Mouse (Mus musculus) embryonic facial prominence, embryonic 14.5 days (tissue): ENCODE data around the gene Ano8. TPM values are rescaled to one million over a fixed set of nuclear protein-coding genes. Genes with fewer than 3 reads are reported as not detected.
A peak's percentile ranks its signal among the peaks of the same experiment; 100 is the strongest.
"Not testable (repeated sequence)": the region's sequence is repeated elsewhere in the genome, so short reads cannot be mapped to it uniquely, and the experiment has no call there.

Experiments
- ATAC-seq: fragments of 200-750 bp; cut with Nextera tagmentation; 2 replicates; pipeline ENCODE4 v1.8.0; 2017; ENCODE audit warnings: low read depth, moderate number of reproducible peaks, moderate TSS enrichment
- DNase-seq: peaks from one replicate; pipeline ENCODE4 v3.0.0-alpha.2; 2015; ENCODE audit warnings: low spot score
- H3K27ac ChIP-seq: fragments of 300-500 bp; sonication (generic); replicated peaks from 2 replicates; pipeline ENCODE4 v1.5.1; 2014; ENCODE audit warnings: low read depth, mild to moderate bottlenecking, low read length, moderate library complexity
- H3K27me3 ChIP-seq: fragments of 300-500 bp; sonication (generic); replicated peaks from 2 replicates; pipeline ENCODE4 v1.6.1; 2014; ENCODE audit warnings: low read length; ENCODE audit not compliant: control insufficient read depth, insufficient read depth
- H3K36me3 ChIP-seq: fragments of 300-500 bp; sonication (generic); 2 replicates; pipeline ENCODE4 v1.6.1; 2014; ENCODE audit warnings: low read length, mixed read lengths; ENCODE audit not compliant: control insufficient read depth, insufficient read depth
- H3K4me1 ChIP-seq: fragments of 300-500 bp; sonication (generic); 2 replicates; pipeline ENCODE4 v1.6.1; 2014; ENCODE audit warnings: antibody characterized with exemption, low read length; ENCODE audit not compliant: control insufficient read depth, insufficient read depth
- H3K4me2 ChIP-seq: fragments of 300-500 bp; sonication (generic); 2 replicates; pipeline ENCODE4 v1.6.1; 2014; ENCODE audit warnings: low read depth, mild to moderate bottlenecking, low read length, moderate library complexity, mixed read lengths
- H3K4me3 ChIP-seq: fragments of 300-500 bp; sonication (generic); 2 replicates; pipeline ENCODE4 v1.5.1; 2014; ENCODE audit warnings: low read depth, mild to moderate bottlenecking, low read length
- H3K9ac ChIP-seq: fragments of 300-500 bp; sonication (generic); 2 replicates; pipeline ENCODE4 v1.6.1; 2014; ENCODE audit warnings: low read depth, mild to moderate bottlenecking, low read length, moderate library complexity, mixed read lengths
- H3K9me3 ChIP-seq: fragments of 300-500 bp; sonication (generic); 2 replicates; pipeline ENCODE4 v1.6.1; 2016; ENCODE audit warnings: low read length; ENCODE audit not compliant: control insufficient read depth
- WGBS: fragments of 180-500 bp; shearing (Covaris S2); extraction: QIAGEN DNeasy Blood & Tissue Kit; methylation state at CpG from one replicate; pipeline ENCODE4 v1.1.7; 2014; 5-methylcytosine and 5-hydroxymethylcytosine counted together
- polyA plus RNA-seq: library from polyadenylated mRNA; unstranded; fragments of >200 nt; fragmentation: Nextera tagmentation; extraction: Ambion mirVana; gene quantifications from 2 replicates; pipeline ENCODE4 v1.2.1, GENCODE M21; 2014

The Ano8 gene
- polyA plus RNA-seq, 1 experiment from 2014 or later, result 2.0 TPM

DNA sequence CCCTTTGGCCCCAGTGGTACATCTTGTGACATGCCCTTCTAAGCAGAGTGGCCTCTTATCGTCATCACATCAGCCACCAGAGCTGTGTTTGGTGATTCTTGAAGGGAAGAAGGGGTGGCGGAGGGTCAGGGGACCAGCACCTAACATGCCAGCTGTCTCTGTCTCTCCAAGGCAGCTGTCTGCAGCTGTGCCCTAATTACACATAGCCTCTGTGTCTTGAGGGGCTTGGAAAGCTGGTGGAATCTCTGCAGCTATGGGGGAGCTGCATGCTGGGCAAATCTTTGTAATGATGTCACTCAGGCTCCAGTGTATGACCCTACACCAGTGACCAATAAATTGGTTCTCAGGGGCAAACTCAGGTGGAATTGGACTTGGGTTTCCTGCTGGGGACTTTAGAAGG lies 33.1 kb downstream of the Ano8 start:
- Histone ChIP-seq H3K4me3 (no peak overlapping the region), H3K4me1 (no peaks in the 10 kb centered on the region), H3K4me2 (no peak overlapping the region), H3K36me3 (peaks cover 8% of the 10 kb centered on the region; the same call in 1 of the 2 replicates), H3K27me3 (no peaks in the 10 kb centered on the region), H3K9ac (no peak overlapping the region), H3K9me3 (no peaks in the 10 kb centered on the region), H3K27ac (no peak overlapping the region)
- ATAC-seq, result peak; percentile 55; the same call in 1 of the 2 replicates
- peak; percentile 51 for DNase-seq
- 69% methylated on average over 2 of the region's 2 CpGs for WGBS

DNA sequence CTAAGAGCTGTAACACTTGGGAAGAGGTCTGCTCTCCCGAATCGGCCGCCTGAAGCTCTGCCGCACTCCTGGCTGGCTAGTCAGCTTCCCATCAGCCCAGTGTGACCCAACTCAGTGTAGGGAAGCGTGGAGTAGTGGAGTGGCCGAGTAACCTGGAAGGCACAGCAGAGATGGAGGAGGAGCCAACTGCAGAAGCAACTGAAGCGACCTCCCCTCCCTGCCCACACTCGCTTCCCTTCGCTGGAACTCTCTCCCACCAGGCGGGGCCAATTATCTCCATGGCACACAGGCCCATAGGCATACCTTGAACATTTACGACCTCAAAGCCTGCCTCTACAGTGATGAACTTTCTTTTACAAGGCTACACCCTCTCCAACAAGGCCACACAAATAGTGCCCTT lies 34.0 kb downstream of the Ano8 start:
- Histone ChIP-seq H3K4me2 (no peak overlapping the region), H3K4me3 (no peak overlapping the region), H3K4me1 (no peaks in the 10 kb centered on the region), H3K27me3 (no peaks in the 10 kb centered on the region), H3K9ac (no peak overlapping the region), H3K27ac (no peak overlapping the region), H3K36me3 (0 out of 2 replicates have a peak, but pooled peaks cover 2% of the 10 kb centered on the region), H3K9me3 (no peaks in the 10 kb centered on the region)
- no peak for DNase-seq
- WGBS, result 47% methylated on average over 10 of the region's 11 CpGs
- ATAC-seq, result no peak

DNA sequence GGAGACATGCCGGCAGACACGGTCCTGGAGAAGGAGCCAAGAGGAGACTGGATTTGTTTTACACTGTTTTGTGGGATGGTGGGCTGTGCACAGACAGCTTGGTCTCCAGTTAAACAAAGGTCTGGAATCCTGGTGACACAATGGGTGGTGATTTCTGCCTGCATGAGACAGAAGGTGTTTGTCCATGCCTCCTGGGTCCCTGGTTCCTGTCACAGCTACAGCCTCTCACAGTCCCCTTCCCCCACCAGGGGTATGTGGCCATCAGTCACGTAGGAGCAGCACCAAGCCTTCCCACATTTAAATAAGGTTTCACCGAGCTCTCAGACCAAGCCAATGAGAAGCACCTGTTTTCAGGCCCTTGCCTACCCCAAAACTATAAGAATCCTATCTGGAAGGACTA lies 34.4 kb downstream of the Ano8 start:
- ATAC-seq (no peak), DNase-seq (no peak)
- Histone ChIP-seq H3K4me1 (no peaks in the 10 kb centered on the region), H3K9ac (no peak overlapping the region), H3K4me2 (no peak overlapping the region), H3K9me3 (no peaks in the 10 kb centered on the region), H3K27me3 (no peaks in the 10 kb centered on the region), H3K4me3 (no peak overlapping the region), H3K27ac (no peak overlapping the region), H3K36me3 (no peaks in the 10 kb centered on the region)
- 63% methylated on average over 4 of the region's 4 CpGs for WGBS

DNA sequence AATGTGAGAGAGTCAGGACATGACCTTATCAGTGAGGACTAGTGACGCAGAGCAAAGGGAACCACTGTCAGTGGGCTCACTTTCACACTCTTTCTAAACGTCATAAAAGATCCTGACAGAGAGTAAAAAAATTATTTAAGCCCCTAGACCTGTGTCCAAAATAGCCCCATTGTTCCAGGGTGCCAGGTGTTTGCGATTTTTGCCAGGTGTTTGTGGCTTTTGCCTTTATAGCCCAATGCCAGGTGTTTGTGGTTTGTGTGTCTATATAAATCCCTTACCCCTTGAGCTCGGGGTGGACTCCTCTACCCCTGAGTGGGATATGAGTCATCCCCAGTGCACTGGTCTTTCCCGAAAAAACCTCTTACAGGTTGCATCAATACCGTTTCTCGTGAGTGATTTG lies 40.7 kb downstream of the Ano8 start:
- ATAC-seq (no peak), DNase-seq (no peak)
- Histone ChIP-seq H3K9ac (no peak overlapping the region), H3K4me2 (no peak overlapping the region), H3K27me3 (peaks cover 6% of the 10 kb centered on the region; the same call in 1 of the 2 replicates), H3K4me3 (no peak overlapping the region), H3K27ac (no peak overlapping the region), H3K36me3 (no peaks in the 10 kb centered on the region), H3K4me1 (no peaks in the 10 kb centered on the region), H3K9me3 (no peaks in the 10 kb centered on the region)
- 72% methylated on average over 7 of the region's 7 CpGs for WGBS

DNA sequence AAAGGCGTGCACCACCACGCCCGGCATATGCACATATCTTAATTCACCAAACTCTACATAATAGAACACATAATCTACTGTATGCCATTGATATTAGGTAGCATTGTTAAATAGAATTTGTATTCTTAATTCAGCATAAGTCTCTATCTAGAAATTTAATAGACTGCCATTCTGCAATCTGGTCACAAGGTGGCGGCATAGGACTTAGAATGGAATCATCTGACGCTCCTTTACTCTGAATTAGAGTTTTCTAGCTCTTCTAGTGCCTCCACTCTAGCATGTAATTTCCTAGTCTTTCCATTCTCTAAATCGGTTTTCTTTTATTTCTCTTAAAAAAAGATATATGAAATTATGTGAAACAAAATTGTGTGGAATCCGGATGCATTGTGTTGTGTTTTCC lies 44.4 kb downstream of the Ano8 start:
- no peak overlapping the region for H3K9ac ChIP-seq
- peak; percentile 77 for DNase-seq
- H3K4me3 ChIP-seq, result no peak overlapping the region
- no peak for ATAC-seq
- no peaks in the 10 kb centered on the region for H3K36me3 ChIP-seq
- peaks cover 6% of the 10 kb centered on the region; the same call in 1 of the 2 replicates for H3K27me3 ChIP-seq
- WGBS, result under 1% methylated on average over 7 of the region's 7 CpGs
- no peak overlapping the region for H3K4me2 ChIP-seq
- H3K27ac ChIP-seq, result no peak overlapping the region
- no peaks in the 10 kb centered on the region for H3K4me1 ChIP-seq
- H3K9me3 ChIP-seq, result no peaks in the 10 kb centered on the region

DNA sequence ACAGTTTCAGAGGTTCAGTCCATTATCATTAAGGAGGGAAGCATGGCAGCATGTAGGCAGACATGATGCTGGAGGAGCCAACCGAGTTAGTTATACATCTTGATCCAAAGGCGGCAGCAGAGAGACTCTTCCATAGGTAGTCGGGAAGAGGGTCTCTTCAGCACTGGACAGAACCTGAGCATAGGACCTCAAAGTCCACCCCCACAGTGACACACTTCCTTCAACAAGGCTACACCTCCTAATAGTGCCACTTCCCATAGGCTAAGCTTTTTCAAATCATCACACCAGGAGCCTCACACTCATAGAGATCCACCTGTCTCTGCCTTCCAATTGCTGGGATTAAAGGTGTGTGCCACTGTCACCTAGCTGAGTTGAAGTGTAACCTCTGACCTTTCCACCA lies 48.7 kb downstream of the Ano8 start:
- H3K9ac ChIP-seq, result no peak overlapping the region
- H3K27me3 ChIP-seq, result peaks cover 3% of the 10 kb centered on the region; the same call in 1 of the 2 replicates
- H3K4me2 ChIP-seq, result no peak overlapping the region
- no peak overlapping the region for H3K27ac ChIP-seq
- ATAC-seq (no peak), DNase-seq (no peak)
- no peaks in the 10 kb centered on the region for H3K9me3 ChIP-seq
- no peaks in the 10 kb centered on the region for H3K36me3 ChIP-seq
- 38% methylated on average over 3 of the region's 3 CpGs for WGBS
- no peak overlapping the region for H3K4me3 ChIP-seq
- no peaks in the 10 kb centered on the region for H3K4me1 ChIP-seq

DNA sequence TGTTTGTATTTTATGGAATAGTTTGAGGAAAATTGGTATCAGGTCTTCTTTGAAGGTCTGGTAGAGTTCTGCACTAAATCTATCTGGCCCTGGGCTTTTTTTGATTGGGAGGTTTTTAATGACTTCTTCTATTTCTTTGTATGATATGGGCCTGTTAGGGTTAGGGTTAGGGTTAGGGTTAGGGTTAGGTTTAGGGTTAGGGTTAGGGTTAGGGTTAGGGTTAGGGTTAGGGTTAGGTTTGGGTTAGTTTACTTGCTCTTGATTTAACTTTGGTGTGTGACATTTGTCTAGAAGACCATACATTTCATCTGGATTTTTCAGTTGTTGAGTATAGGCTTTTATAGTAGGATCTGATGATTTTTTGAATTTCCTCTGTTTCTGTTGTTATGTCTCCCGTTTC lies 52.8 kb downstream of the Ano8 start:
- not testable (repeated sequence) for DNase-seq, ATAC-seq, H3K4me1 ChIP-seq

More for the DNA sequence above, 52.8 kb downstream of the Ano8 start:
- 87% methylated on average over 1 of the region's 1 CpGs for WGBS
- not testable (repeated sequence) for H3K9ac ChIP-seq, H3K27me3 ChIP-seq, H3K27ac ChIP-seq, H3K36me3 ChIP-seq, H3K9me3 ChIP-seq, H3K4me2 ChIP-seq, H3K4me3 ChIP-seq

Other genes starting within 250 kb of the Ano8 start
- 24.1 and 26.0 TPM in 2 replicates for gene Myo9b, start 213.2 kb downstream of the Ano8 start, polyA plus RNA-seq
- gene Haus8, start 213.0 kb downstream of the Ano8 start, polyA plus RNA-seq, result 46.2 and 48.7 TPM in 2 replicates
- 106 and 115 TPM in 2 replicates for gene Use1, start 119.1 kb downstream of the Ano8 start, polyA plus RNA-seq
- 3.8 and 4.0 TPM in 2 replicates for gene Ocel1, start 114.7 kb downstream of the Ano8 start, polyA plus RNA-seq
- gene Nr2f6, start 104.0 kb downstream of the Ano8 start, polyA plus RNA-seq, result 57.2 and 61.9 TPM in 2 replicates
- gene Ushbp1, start 90.2 kb downstream of the Ano8 start, polyA plus RNA-seq, result 9.4 and 11.3 TPM in 2 replicates
- 79.6 and 85.2 TPM in 2 replicates for gene Babam1, start 89.1 kb downstream of the Ano8 start, polyA plus RNA-seq
- gene Ankle1, start 80.0 kb downstream of the Ano8 start, polyA plus RNA-seq, result 13.0 and 16.4 TPM in 2 replicates
- gene Abhd8, start 22.3 kb downstream of the Ano8 start, polyA plus RNA-seq, result 47.9 and 49.4 TPM in 2 replicates
- 115 and 123 TPM in 2 replicates for gene Mrpl34, start 21.0 kb downstream of the Ano8 start, polyA plus RNA-seq
- gene Dda1, start 16.8 kb downstream of the Ano8 start, polyA plus RNA-seq, result 100 and 105 TPM in 2 replicates
- 5.3 and 6.8 TPM in 2 replicates for gene Gtpbp3, start 2.1 kb upstream of the Ano8 start, polyA plus RNA-seq
- 53.5 and 59.0 TPM in 2 replicates for gene Plvap, start 25.8 kb upstream of the Ano8 start, polyA plus RNA-seq
- 2.4 and 3.5 TPM in 2 replicates for gene Ccdc194, start 39.7 kb upstream of the Ano8 start, polyA plus RNA-seq
- 16.0 and 16.2 TPM in 2 replicates for gene Bst2, start 51.5 kb upstream of the Ano8 start, polyA plus RNA-seq
- gene Mvb12a, start 57.0 kb upstream of the Ano8 start, polyA plus RNA-seq, result 85.4 and 95.3 TPM in 2 replicates
- gene Tmem221, start 72.9 kb upstream of the Ano8 start, polyA plus RNA-seq, result 1.1 and 1.4 TPM in 2 replicates
- 0.07 TPM in 1 of 2 replicates, not detected in the other for gene Nxnl1, start 80.6 kb upstream of the Ano8 start, polyA plus RNA-seq
- 15.5 and 20.4 TPM in 2 replicates for gene Slc27a1, start 82.9 kb upstream of the Ano8 start, polyA plus RNA-seq
- 239 and 245 TPM in 2 replicates for gene Pgls, start 106.2 kb upstream of the Ano8 start, polyA plus RNA-seq
- 2.3 and 3.5 TPM in 2 replicates for gene Fam129c, start 111.7 kb upstream of the Ano8 start, polyA plus RNA-seq
- 107 and 112 TPM in 2 replicates for gene Colgalt1, start 125.0 kb upstream of the Ano8 start, polyA plus RNA-seq
- gene Unc13a, start 185.8 kb upstream of the Ano8 start, polyA plus RNA-seq, result 1.1 and 1.4 TPM in 2 replicates
- 4.8 and 5.2 TPM in 2 replicates for gene Jak3, start 190.3 kb upstream of the Ano8 start, polyA plus RNA-seq
- gene Insl3, start 203.3 kb upstream of the Ano8 start, polyA plus RNA-seq, result 1.0 TPM in 1 of 2 replicates, not detected in the other
- gene B3gnt3, start 215.8 kb upstream of the Ano8 start, polyA plus RNA-seq, result 0.84 and 0.87 TPM in 2 replicates
- gene Fcho1, start 239.8 kb upstream of the Ano8 start, polyA plus RNA-seq, result 2.6 and 2.7 TPM in 2 replicates